Mouse (Mus musculus) lung, adult 2 months (tissue): ENCODE data around the gene Lmod1.

ENCODE experiments used
- CTCF ChIP-seq: fragments of 200-500 bp; IDR thresholded peaks from 2 replicates; pipeline ENCODE4 v1.5.1; 2011; ENCODE audit warnings: mild to moderate bottlenecking, low read length, control low read depth; ENCODE audit not compliant: insufficient read depth
- POLR2A ChIP-seq: fragments of 200-500 bp; IDR thresholded peaks from 2 replicates; pipeline ENCODE4 v1.6.1; 2011; ENCODE audit warnings: low read depth, mild to moderate bottlenecking, control low read depth, low read length, borderline replicate concordance; ENCODE audit errors: extremely low read depth

- TF ChIP-seq CTCF (no peak), POLR2A (no peak)
Observed at GRCm38 (mm10) chr1:135369415-135369814, 44.8 kb downstream of the Lmod1 start.
